Mouse (Mus musculus) kidney, embryonic 14.5 days (tissue): ENCODE measurements around the gene Rpf2. TPM values are rescaled to one million over a fixed set of nuclear protein-coding genes. Genes with fewer than 3 reads are reported as not detected.

ENCODE experiments used
- ATAC-seq: fragments of 200-750 bp; cut with Nextera tagmentation; 2 replicates; pipeline ENCODE4 v1.8.0; 2017; ENCODE audit warnings: moderate number of reproducible peaks, mild to moderate bottlenecking, moderate TSS enrichment, moderate library complexity; ENCODE audit not compliant: low FRiP score, low TSS enrichment
- H3K27ac ChIP-seq: fragments of 300-500 bp; sonication (generic); 2 replicates; pipeline ENCODE4 v1.5.1; 2014; ENCODE audit warnings: low read depth, mild to moderate bottlenecking, low read length, moderate library complexity, mixed read lengths
- H3K27me3 ChIP-seq: fragments of 300-500 bp; sonication (generic); 2 replicates; pipeline ENCODE4 v1.6.1; 2014; ENCODE audit warnings: mild to moderate bottlenecking, low read length; ENCODE audit not compliant: control insufficient read depth, insufficient read depth
- H3K36me3 ChIP-seq: fragments of 300-500 bp; sonication (generic); 2 replicates; pipeline ENCODE4 v1.6.1; 2014; ENCODE audit warnings: low read length, mixed read lengths; ENCODE audit not compliant: control insufficient read depth, insufficient read depth
- H3K4me1 ChIP-seq: fragments of 300-500 bp; sonication (generic); 2 replicates; pipeline ENCODE4 v1.6.1; 2014; ENCODE audit warnings: low read length, mixed read lengths; ENCODE audit not compliant: control insufficient read depth, insufficient read depth
- H3K4me2 ChIP-seq: fragments of 300-500 bp; sonication (generic); replicated peaks from 2 replicates; pipeline ENCODE4 v1.6.1; 2014; ENCODE audit warnings: low read depth, mild to moderate bottlenecking, low read length
- H3K4me3 ChIP-seq: fragments of 300-500 bp; sonication (generic); 2 replicates; pipeline ENCODE4 v1.5.1; 2014; ENCODE audit warnings: mild to moderate bottlenecking, low read length
- H3K9ac ChIP-seq: fragments of 300-500 bp; sonication (generic); 2 replicates; pipeline ENCODE4 v1.6.1; 2014; ENCODE audit warnings: low read depth, mild to moderate bottlenecking, low read length, moderate library complexity
- H3K9me3 ChIP-seq: fragments of 300-500 bp; sonication (generic); 2 replicates; pipeline ENCODE4 v1.6.1; 2016; ENCODE audit warnings: low read length; ENCODE audit not compliant: control insufficient read depth
- WGBS: fragments of 180-500 bp; shearing (Covaris S2); extraction: QIAGEN DNeasy Blood & Tissue Kit; methylation state at CpG from one replicate; pipeline ENCODE4 v1.1.7; 2014; 5-methylcytosine and 5-hydroxymethylcytosine counted together
- polyA plus RNA-seq: library from polyadenylated mRNA; unstranded; fragments of >200 nt; fragmentation: Nextera tagmentation; extraction: Ambion mirVana; gene quantifications from 2 replicates; pipeline ENCODE4 v1.2.1, GENCODE M21; 2014

Gene Rpf2
- 82.7 and 98.1 TPM in 2 replicates for polyA plus RNA-seq

- WGBS: under 1% methylated on average over 54 of the region's 54 CpGs
- Histone ChIP-seq H3K9me3 (no peaks in the 10 kb centered on the region), H3K27me3 (no peaks in the 10 kb centered on the region), H3K4me3 (peak within 1 kb of the TSS; percentile 64), H3K4me2 (peak within 1 kb of the TSS; percentile 65), H3K36me3 (peaks cover 61% of the 10 kb centered on the region), H3K9ac (peak within 1 kb of the TSS; percentile 63), H3K27ac (peak within 1 kb of the TSS; percentile 52; the same call in 1 of the 2 replicates), H3K4me1 (0 out of 2 replicates have a peak, but pooled peaks cover 4% of the 10 kb centered on the region)
- ATAC-seq: peak; percentile 93
These were observed at the start of gene Rpf2 for GRCm38 (mm10) chr10:40246374-40247165. Gene Rpf2 (minus strand): TSS chr10:40247036.

- no peak overlapping the region for H3K9ac ChIP-seq
- peaks cover under 1% of the 10 kb centered on the region; the same call in 1 of the 2 replicates for H3K4me1 ChIP-seq
- H3K4me3 ChIP-seq: no peak overlapping the region
- H3K27me3 ChIP-seq: no peaks in the 10 kb centered on the region
- H3K9me3 ChIP-seq: no peaks in the 10 kb centered on the region
- 85% methylated on average over 6 of the region's 6 CpGs for WGBS
- no peak for ATAC-seq
- H3K36me3 ChIP-seq: peaks cover 36% of the 10 kb centered on the region
- no peak overlapping the region for H3K27ac ChIP-seq
- H3K4me2 ChIP-seq: no peak overlapping the region
These were observed 45.8 kb upstream of the Rpf2 start for GRCm38 (mm10) chr10:40292640-40293039.

GRCm38 (mm10) chr10:40286767-40287166, 39.9 kb upstream of the Rpf2 start:
- Histone ChIP-seq H3K36me3 (peaks cover 36% of the 10 kb centered on the region), H3K27ac (no peak overlapping the region), H3K27me3 (no peaks in the 10 kb centered on the region), H3K9me3 (no peaks in the 10 kb centered on the region), H3K4me2 (no peak overlapping the region), H3K4me1 (no peaks in the 10 kb centered on the region), H3K4me3 (no peak overlapping the region), H3K9ac (no peak overlapping the region)
- ATAC-seq: no peak
- WGBS: 91% methylated on average over 1 of the region's 1 CpGs

- Histone ChIP-seq H3K9me3 (no peaks in the 10 kb centered on the region), H3K27ac (no peak overlapping the region), H3K36me3 (peaks cover 24% of the 10 kb centered on the region), H3K4me3 (no peak overlapping the region), H3K27me3 (no peaks in the 10 kb centered on the region), H3K9ac (no peak overlapping the region), H3K4me2 (no peak overlapping the region), H3K4me1 (no peaks in the 10 kb centered on the region)
- 85% methylated on average over 1 of the region's 1 CpGs for WGBS
- no peak for ATAC-seq
These were observed 38.7 kb upstream of the Rpf2 start for GRCm38 (mm10) chr10:40285571-40285970.

- no peaks in the 10 kb centered on the region for H3K9me3 ChIP-seq
- no peak overlapping the region for H3K9ac ChIP-seq
- WGBS: 85% methylated on average over 3 of the region's 3 CpGs
- ATAC-seq: no peak
- no peak overlapping the region for H3K4me3 ChIP-seq
- H3K36me3 ChIP-seq: peaks cover 21% of the 10 kb centered on the region; the same call in 1 of the 2 replicates
- H3K4me2 ChIP-seq: no peak overlapping the region
- no peaks in the 10 kb centered on the region for H3K4me1 ChIP-seq
- no peaks in the 10 kb centered on the region for H3K27me3 ChIP-seq
- no peak overlapping the region for H3K27ac ChIP-seq
These were observed 38.2 kb upstream of the Rpf2 start for GRCm38 (mm10) chr10:40284997-40285396.

GRCm38 (mm10) chr10:40284179-40284831, 37.5 kb upstream of the Rpf2 start:
- H3K4me2 ChIP-seq: no peak overlapping the region
- no peak overlapping the region for H3K4me3 ChIP-seq
- H3K27ac ChIP-seq: no peak overlapping the region
- H3K9ac ChIP-seq: no peak overlapping the region
- no peaks in the 10 kb centered on the region for H3K4me1 ChIP-seq
- no peaks in the 10 kb centered on the region for H3K27me3 ChIP-seq
- no peaks in the 10 kb centered on the region for H3K9me3 ChIP-seq
- WGBS: 73% methylated on average over 10 of the region's 10 CpGs
- H3K36me3 ChIP-seq: peaks cover 15% of the 10 kb centered on the region; the same call in 1 of the 2 replicates
- 0 out of 2 replicates have a peak, but pooled peaks have one; percentile 46 for ATAC-seq

- H3K4me2 ChIP-seq: no peak overlapping the region
- H3K9ac ChIP-seq: no peak overlapping the region
- H3K36me3 ChIP-seq: peaks cover 14% of the 10 kb centered on the region; the same call in 1 of the 2 replicates
- no peak for ATAC-seq
- H3K4me3 ChIP-seq: no peak overlapping the region
- H3K27ac ChIP-seq: no peak overlapping the region
- no peaks in the 10 kb centered on the region for H3K27me3 ChIP-seq
- no peaks in the 10 kb centered on the region for H3K9me3 ChIP-seq
- 95% methylated on average over 9 of the region's 9 CpGs for WGBS
- no peaks in the 10 kb centered on the region for H3K4me1 ChIP-seq
These were observed 36.8 kb upstream of the Rpf2 start for GRCm38 (mm10) chr10:40283636-40284035.

- H3K4me2 ChIP-seq: no peak overlapping the region
- H3K9ac ChIP-seq: no peak overlapping the region
- WGBS: 97% methylated on average over 2 of the region's 2 CpGs
- H3K36me3 ChIP-seq: peaks cover 9% of the 10 kb centered on the region; the same call in 1 of the 2 replicates
- no peak overlapping the region for H3K27ac ChIP-seq
- no peaks in the 10 kb centered on the region for H3K9me3 ChIP-seq
- no peaks in the 10 kb centered on the region for H3K4me1 ChIP-seq
- H3K27me3 ChIP-seq: no peaks in the 10 kb centered on the region
- H3K4me3 ChIP-seq: no peak overlapping the region
- ATAC-seq: no peak
These were observed 34.7 kb upstream of the Rpf2 start for GRCm38 (mm10) chr10:40281565-40281964.

GRCm38 (mm10) chr10:40278317-40278716, 31.5 kb upstream of the Rpf2 start:
- WGBS: 63% methylated on average over 5 of the region's 5 CpGs
- Histone ChIP-seq H3K4me2 (no peak overlapping the region), H3K9me3 (no peaks in the 10 kb centered on the region), H3K27me3 (no peaks in the 10 kb centered on the region), H3K9ac (no peak overlapping the region), H3K36me3 (no peaks in the 10 kb centered on the region), H3K4me1 (no peaks in the 10 kb centered on the region), H3K4me3 (no peak overlapping the region), H3K27ac (no peak overlapping the region)
- no peak for ATAC-seq
